Mouse (Mus musculus) brain, embryonic 14.5 days (tissue): ENCODE data around the gene Ubash3b. TPM values are rescaled to one million over a fixed set of nuclear protein-coding genes. Genes with fewer than 3 reads are reported as not detected.

Experiments used
- DNase-seq: peaks from one replicate; pipeline ENCODE4 v3.0.0-alpha.2; 2011; ENCODE audit warnings: low read depth
- CTCF ChIP-seq: fragments of 200-500 bp; IDR thresholded peaks from 2 replicates; pipeline ENCODE4 v1.5.1; 2012; ENCODE audit warnings: inconsistent platforms, mild to moderate bottlenecking, moderate library complexity, borderline replicate concordance; ENCODE audit not compliant: insufficient read depth, insufficient read length; ENCODE audit errors: extremely low read depth
- POLR2A ChIP-seq: fragments of 200-500 bp; IDR thresholded peaks from 2 replicates; pipeline ENCODE4 v1.6.1; 2012; ENCODE audit warnings: mild to moderate bottlenecking, inconsistent platforms, borderline replicate concordance; ENCODE audit not compliant: poor library complexity, insufficient read depth, insufficient read length, severe bottlenecking; ENCODE audit errors: extremely low read depth
- polyA plus RNA-seq: library from polyadenylated mRNA; depleted of rRNA; stranded (reverse); fragments of >200 nt; gene quantifications from 2 replicates; pipeline ENCODE4 v1.2.3, GENCODE M21; 2012

Ubash3b gene
- polyA plus RNA-seq, 1 experiment = 16.3 TPM

- TF ChIP-seq POLR2A (no peak), CTCF (no peak)
- DNase-seq = peak; percentile 79
Measured at GRCm38 (mm10) chr9:41149079-41149676, 12.3 kb downstream of the Ubash3b start.

GRCm38 (mm10) chr9:41148600-41148999 is 12.9 kb downstream of the Ubash3b start:
- TF ChIP-seq CTCF = no peak
- peak; percentile 39 for DNase-seq

DNA sequence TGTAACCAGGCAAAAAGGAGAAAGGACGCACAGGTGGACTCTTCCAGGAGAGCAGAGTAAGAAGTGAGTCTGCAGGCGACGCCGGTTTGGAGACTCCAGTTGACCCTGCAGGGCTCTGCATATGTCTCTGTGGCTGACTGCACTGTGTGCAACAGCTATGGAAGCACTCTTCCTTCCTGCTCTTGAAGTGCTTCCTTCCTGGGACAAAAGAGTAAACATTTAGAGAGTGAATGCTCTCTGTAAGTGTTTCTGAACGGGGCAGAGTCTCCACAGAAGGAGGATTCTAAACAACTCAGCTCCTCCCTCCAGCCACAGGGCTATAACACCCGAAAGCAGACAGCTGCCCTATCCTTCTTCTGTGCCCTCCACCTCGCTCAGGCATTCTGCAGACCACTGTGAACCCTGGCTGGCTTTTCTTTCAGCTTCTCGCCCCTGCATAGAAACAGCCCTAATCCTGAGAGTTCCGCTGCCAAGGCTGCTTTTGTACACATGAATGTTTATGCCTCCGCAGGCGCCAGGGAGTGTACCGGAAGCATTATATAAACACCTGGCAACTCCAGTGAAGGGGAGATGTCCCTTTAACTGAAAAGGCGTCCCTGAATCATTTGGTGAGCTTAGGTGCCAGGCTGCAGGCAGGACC is 14.2 kb downstream of the Ubash3b start:
- DNase-seq = peak; percentile 70
- TF ChIP-seq CTCF (no peak), POLR2A (no peak)

- TF ChIP-seq POLR2A = no peak
- no peak for TF ChIP-seq CTCF
- no peak for DNase-seq
Measured at GRCm38 (mm10) chr9:41143825-41144224, 17.7 kb downstream of the Ubash3b start.

DNA sequence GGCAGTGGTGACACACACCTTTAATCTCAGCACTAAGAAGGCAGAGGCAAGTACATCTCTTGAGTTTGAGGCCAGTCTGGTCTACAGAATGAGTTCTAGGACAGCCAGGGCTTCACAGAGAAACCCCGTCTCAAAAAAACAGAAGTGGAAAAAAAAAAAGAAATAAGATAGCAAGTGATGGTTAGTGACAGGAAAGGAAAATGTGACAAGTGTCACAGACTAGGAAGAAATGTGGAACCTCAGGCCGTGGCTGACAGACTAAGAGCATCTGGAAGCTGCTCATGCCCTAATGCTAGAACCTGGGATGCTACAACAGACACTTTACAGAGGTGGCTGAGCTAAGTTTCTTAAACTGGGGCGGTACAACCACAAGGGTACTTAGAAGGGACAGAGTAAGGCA is 18.4 kb downstream of the Ubash3b start:
- DNase-seq = no peak
- no peak for TF ChIP-seq CTCF
- no peak for TF ChIP-seq POLR2A

DNA sequence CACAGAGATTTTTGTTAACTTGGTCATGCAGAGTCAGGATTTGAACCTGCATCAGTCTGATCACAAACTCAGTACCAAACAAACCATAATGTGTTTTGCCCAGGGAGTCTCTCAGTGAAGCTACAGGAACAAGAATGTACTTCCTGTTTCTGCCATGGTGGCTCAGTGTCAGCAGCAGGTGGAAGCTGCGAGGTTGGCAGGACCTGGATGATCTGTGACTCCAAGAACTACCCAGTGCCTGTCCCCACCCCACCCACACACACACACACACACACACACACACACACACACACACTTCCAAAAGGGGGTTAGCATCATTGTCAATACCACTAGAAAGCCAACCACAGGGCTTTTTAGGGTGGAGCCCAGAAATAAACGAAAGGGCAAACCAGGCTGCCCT is 20.5 kb downstream of the Ubash3b start:
- TF ChIP-seq CTCF (no peak), POLR2A (no peak)
- DNase-seq = no peak

- no peak for TF ChIP-seq CTCF
- no peak for TF ChIP-seq POLR2A
- DNase-seq = no peak
Measured at GRCm38 (mm10) chr9:41138987-41139808, 22.3 kb downstream of the Ubash3b start.

GRCm38 (mm10) chr9:41136691-41137467 is 24.6 kb downstream of the Ubash3b start:
- TF ChIP-seq POLR2A = no peak
- TF ChIP-seq CTCF = no peak
- DNase-seq = peak; percentile 37

- DNase-seq = no peak
- no peak for TF ChIP-seq CTCF
- TF ChIP-seq POLR2A = no peak
Measured at GRCm38 (mm10) chr9:41136273-41136672, 25.2 kb downstream of the Ubash3b start.

DNA sequence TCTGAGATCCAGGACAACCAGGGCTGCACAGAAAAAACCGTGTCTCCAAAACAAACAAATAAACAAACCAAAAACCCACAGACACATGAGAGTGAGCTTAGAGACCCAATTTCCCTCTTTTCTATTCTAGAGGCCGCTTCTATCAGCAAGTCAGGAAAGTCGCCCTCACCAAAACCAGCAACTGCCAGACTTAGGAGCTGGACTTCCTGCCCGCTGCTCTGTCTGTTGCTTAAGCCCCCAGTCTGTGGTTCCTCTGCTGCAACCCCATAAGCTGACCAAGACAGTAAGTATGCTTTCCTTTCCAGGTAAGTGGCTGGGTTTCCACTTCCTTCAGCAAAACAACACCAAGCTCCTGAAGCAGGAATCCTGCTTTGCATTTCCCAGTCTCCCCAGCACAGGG is 26.6 kb downstream of the Ubash3b start:
- DNase-seq = no peak
- no peak for TF ChIP-seq CTCF
- TF ChIP-seq POLR2A = no peak

DNA sequence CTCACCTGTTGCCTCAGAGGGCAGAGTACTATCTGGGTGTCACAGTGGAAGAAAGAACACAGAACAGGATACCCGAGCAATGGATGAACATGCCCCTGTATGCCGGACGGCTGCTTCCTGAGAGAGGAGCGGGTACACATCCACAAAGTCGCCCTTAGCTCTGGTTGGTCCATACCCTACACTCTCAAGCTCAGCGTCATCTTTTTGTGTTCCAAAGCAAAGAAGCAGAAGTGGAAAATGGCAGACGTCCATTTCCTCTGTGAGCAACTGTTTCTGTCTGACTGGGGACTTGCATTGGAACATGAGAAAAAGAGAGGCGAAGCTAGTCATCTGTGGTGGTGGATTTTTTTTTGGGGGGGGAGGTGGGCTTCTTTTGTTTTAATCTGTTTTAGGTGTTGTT is 30.9 kb downstream of the Ubash3b start:
- no peak for DNase-seq
- TF ChIP-seq POLR2A = no peak
- no peak for TF ChIP-seq CTCF

DNA sequence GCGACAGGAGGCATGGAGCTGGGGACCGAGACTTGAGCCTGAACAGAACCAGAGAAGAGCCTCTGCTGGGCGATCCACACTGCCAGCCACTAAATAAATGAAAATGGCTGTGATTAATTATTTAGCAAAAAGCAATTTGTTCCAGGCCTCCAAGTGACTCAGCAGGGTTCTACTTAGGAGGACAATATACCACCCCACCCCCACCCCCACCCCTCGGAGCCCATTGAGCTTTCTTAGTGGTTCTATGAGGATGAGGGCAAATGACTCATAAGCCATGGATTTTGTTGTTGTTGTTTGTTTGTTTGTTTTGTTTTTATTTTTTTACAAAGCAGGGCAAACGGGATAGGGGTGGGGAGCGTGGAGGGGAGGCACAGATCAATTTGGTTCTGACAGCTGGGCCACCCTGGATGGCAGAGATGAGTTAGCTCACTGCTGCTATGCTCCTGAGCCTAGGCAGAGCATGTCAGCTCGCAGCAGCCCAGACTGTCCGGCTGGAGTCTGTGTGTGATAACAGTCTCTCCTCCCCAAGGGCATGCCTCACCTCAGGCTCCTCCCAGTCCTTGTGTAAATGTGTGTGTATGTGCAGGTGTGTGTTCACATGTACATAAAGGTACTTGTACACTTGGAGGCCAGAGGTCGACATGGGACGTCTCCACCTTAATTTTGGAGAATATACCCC is 31.6 kb downstream of the Ubash3b start:
- TF ChIP-seq POLR2A = no peak
- no peak for TF ChIP-seq CTCF
- DNase-seq = no peak
